Mouse (Mus musculus) c-Kit-negative CD71-positive TER-119-positive erythroid progenitor cells, embryonic 14.5 days (primary cell): ENCODE results near the gene Mrpl38.

ENCODE experiments used
- DNase-seq: peaks from one replicate; pipeline ENCODE4 v3.0.0-alpha.2; 2013; ENCODE audit warnings: low read depth, low spot score

The Mrpl38 gene

DNA sequence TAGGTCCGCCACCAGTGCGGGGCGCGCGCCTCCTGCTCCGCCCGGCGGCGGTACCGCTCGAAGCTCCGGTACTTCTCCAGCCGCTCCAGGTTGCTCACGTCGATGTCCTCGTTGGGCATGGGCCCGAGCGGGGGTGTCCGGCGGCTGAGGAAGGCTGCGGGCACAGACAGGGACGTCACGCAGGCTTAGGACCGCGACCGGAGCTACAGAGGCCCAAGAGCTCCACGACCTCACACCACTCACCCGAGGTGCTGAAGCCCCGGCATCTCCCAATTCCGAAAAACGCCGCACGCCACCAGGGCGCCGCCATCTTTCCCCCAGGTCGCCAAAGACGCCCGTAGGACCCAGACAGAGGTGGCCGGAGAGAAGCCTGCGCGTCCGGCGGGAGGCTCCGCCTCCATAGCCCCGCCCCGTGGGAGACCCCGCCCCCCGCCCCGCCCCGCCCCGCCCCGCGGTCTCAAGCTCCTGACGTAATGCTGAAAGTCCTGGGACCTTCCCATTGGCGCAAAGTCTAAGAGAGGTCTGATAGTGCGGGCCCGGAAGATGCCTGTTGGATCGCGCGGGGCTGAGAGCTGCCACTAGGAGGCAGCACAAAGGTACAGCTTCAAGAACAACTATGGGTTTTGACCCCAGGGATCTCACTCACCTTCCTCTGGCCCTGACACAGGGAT is at the start of gene Mrpl38:
Gene Mrpl38 (minus strand): TSS at position 401 of the 671 bp plus-strand sequence.
- DNase-seq, result peak; percentile 95

DNA sequence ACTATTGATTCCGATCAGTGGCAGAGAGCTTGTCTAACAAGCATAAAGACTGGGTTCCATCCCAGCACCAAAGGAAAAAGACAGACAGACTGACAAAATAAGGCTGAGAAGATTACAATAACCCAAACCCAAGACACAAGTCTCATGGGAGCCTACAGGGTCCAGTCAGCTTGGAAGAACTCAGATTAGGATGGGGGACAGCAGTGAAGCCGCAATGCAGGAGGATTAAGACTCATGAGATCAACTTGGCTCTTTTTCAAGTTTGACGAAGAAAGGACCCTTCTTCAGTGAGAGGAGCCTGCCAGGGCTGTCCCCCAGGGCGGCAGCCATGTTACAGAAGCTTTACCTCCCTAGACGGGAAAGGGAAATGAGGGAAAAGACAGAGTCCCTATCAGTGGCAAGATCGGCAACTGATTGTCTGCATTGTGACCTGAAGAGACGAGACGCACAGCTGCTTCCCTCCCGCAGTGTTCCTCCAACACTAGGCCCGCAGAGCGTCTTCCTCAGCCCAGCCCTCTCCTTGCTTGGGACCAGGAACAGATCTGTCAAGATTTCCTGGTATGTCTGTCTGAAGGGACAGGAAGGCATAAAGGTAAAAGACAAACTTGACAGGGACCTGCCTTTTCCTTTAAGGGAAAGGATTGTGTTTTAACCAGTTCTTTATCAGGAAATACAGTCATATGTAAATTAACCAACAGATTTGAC is 48.7 kb upstream of the Mrpl38 start:
- DNase-seq, result no peak

DNA sequence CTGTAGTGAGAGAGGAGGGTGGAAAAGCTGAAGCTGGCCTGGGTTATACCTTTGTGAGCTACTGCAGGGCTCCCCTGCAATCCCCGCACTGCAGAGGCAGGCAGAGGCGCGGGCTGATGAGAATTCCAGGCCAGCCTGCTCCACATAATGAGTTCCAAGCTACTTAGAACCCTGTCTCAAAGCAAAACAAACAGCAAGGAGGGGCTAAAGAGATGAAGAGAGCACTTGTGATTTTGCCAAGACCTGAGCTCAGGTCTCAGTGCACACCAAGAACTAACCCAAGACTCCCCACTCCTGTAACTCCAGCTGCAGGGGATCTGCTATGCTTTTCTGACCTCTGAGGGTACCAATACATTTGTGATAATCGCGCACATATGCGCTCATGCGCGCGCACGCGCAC is 47.7 kb upstream of the Mrpl38 start:
- no peak for DNase-seq

DNA sequence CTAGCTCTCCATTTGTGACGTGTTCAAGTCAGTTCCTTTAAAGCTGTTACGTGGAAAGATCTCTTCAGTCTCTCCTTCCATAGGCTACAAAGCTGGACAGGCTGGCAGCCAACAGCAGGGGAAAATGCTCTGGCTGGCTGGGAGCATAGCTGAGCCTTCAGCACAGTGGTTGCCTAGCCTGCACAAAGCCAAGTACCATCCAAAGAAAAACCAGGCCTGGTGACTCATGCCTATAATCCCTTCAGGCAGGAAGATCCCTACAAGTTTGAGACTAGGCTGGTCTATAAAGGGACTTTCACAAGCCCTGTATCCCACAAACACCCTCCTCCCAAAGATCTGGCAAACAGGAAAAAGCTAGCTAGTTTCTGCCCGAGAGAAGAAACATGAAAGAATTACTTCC is 47.2 kb upstream of the Mrpl38 start:
- DNase-seq, result no peak

DNA sequence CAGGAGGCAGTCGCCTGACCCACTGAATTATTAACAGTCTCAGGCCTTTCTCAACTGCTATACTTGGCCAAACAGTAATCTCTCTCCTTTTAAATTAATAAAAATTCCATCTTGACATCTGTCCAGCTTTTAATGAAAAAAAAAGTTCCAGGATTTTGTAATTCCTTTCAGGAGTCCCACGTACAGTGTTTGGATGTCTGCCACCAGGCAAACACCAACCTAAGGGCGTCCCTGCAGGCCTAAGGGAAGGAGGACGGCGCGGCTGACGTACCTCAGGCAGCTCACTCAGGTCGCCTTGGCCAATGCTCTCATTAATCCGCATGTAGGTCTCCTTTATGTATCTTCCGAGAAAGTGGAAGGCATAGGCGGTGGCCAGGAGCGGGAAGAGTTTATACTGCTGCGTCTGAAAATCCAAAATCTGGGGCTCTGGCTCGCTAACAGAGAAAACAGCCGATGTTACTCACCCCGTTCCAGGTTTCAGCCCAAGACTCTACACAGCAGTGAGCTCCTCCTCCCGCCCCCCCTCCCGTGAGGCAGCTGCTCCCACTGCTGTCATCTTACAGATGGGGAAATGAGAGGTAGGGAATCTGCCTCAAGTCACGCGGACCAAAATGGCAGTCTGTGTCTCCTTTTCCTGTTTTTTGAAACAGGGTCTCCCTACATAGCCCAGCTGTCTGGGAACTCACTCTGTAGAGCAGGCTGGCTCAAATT is 39.9 kb upstream of the Mrpl38 start:
- no peak for DNase-seq

DNA sequence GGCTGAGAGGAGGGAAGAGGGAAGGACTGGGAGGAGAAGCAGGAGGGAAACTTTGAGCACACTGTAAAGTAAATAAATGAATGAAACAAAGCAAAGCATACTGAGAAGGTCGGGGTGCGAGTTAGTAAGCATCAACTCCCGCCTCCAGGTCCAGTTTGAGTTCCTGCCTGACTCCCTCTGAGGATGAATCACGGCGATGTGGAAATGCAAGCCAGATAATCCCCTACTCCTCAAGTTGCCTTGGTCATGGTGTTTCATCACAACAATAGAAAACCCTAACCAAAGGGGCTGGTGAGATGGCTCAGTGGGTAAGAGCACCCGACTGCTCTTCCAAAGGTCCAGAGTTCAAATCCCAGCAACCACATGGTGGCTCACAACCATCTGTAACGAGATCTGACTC is 37.3 kb upstream of the Mrpl38 start:
- DNase-seq, result no peak

DNA sequence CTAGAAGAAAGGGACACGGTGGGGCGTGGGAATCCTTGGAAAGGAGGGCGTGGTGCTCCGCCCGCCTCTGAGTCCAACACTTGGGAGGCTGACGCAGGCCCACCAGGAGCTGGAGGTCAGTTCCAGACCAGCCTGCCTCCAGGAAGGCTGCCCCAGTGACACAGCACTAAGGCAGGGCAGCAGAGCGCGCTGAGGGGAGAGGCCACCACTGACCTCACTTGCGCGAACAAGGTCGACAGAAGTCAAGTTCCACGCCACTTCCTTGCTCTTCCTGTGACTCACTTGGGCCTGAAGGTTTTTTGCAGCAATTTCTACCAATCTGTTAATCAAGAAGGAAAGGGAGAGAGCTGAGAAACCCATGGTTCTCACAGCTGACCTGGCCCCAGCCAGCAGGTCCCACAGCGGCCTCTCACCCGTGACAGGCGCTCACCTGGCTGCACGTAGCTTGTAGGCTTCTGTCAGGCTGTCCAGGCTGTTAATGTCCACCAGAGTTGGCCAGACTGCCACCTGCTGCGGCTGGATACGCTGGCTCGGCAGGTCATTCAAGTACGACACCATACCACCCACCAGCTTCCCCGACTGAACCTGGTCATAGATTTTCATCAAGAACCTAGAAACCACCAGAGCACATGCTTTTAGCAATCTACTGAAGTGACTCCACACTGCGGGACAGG is 36.2 kb upstream of the Mrpl38 start:
- no peak for DNase-seq

DNA sequence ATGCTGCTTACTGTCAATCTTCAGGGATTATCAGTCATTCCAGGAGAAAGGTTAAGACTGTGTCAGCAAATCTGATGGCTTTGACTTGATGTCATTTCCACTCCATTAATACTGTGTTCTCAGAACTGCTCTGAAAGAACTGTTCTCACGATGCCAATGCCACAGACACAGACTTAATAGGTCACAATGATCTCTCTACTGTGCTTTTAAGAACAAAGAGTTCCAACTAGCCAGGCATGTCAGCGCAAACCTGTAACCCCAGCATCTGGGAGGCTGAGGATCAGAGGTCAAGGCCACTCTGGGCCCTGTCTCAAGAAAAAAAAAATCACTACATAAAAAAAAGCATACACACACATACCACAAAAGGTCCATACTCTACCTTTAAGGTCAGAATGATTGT is 33.3 kb upstream of the Mrpl38 start:
- DNase-seq, result no peak

DNA sequence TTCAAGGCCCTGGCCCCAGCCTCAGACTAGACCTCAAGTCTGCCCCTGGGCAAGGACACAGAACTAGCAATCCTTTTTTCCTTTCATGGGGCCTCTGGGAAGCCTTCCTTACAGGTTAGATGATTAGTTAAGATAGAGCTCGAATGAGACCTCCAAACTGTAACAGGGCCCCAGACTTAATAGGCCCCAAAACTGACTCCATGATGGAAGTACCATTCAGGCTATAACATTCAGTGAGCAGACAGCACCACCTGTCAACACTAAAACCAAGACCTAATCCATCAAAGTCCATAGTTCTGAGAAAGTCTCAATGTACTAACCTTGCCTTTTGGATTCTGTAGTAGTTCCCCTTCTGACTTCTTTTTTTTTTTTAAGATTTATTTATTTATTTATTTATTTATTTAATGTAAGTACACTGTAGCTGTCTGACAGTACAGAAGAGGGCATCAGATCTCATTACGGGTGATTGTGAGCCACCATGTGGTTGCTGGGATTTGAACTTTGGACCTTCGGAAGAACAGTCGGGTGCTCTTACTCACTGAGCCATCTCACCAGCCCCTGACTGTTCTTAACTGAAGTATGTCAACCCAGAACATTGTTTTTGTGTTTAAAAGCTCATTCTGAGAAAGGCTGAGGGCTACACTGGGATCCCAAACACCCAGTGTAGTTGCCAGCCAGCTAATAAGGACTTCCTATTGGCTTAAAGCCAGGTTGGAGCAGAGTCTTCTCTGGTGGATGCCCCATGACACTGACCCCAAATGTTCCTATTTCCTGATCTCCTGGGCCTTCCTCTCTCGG is 31.5 kb upstream of the Mrpl38 start:
- DNase-seq, result no peak

DNA sequence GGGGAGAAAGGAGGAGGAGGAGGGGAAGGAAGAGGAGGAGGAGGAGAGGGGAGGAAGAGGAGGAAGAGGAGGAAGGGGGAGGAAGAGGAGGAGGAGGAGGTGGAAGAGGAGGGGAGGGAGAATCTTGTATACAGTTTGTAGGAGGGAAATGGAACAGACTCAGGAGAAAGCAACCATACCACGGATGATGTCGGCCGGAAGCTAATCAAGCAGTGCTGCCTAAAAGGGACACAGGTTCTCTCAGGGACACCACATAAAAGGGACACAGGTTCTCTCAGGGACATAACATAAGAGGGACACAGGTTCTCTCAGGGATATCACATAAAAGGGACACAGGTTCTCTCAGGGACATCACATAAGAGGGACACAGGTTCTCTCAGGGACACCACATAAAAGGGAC is 30.5 kb upstream of the Mrpl38 start:
- no peak for DNase-seq

DNA sequence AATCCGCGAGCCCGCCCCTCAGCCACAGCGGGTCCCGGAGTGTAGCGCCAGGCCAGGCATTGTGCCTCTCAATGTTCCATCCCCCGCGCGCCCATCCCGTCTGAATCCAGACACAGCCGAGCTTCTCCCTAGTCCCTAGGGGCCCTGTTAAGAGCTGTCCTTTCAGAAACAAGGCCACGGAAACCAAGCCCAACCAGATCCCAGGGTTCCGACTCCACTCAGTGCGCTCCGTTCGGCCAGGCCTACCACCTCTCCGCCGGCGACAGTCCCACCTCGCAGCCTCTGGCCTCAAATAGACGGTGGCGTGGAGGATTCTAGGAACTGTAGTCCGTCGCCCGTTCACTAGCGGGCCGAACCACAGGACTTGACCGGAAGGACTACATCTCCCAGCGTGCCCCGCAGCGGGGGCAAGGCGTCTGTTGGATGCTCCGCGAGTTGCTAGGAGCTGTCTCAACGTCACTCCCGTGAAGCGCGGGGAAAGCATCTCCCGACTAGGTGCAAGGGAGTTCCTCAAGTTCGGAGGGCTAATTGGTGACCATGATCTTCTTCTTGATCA is 29.3 kb upstream of the Mrpl38 start, which contains the start of gene Fbf1:
Gene Fbf1 (minus strand): TSS at position 283 of the 556 bp plus-strand sequence.
- peak; percentile 79 for DNase-seq

DNA sequence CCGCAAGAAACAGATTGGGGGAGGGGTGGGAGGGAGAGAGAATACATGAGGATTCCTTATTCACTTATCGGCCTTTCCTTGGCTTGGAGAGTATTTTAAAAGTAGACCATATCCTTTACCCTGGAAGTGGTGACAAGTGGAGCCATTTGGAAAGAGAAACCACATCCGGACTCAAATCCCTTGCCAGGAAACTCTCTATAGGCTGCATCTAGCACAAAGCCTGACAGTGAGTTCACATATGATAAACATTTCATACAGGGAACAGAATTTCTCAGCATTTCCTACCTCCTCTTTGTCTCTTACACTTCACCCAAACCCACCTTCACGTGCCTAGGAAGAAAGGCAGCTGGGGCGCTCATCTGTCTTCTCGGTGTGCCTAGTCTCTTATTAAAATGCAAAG is 28.6 kb upstream of the Mrpl38 start:
- DNase-seq, result no peak

DNA sequence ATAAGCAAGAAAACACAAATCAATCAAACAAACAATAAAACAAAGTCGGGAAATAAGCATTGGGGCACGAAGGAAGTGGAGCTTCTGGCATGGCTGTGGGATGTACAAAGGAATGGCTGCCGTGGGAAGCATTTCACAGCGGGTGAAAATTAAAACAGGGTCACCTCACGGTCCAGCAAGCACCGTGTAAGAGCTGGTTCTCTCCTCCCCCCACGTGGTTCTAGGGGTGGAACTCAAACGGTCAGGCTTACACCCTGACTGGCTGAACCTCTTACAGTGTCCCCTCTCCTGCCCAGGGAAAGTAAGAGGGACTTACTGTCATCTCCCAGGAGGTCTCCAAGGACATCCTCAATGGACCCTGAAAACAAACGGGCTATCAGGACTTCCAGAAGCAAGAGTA is 24.3 kb upstream of the Mrpl38 start:
- no peak for DNase-seq

DNA sequence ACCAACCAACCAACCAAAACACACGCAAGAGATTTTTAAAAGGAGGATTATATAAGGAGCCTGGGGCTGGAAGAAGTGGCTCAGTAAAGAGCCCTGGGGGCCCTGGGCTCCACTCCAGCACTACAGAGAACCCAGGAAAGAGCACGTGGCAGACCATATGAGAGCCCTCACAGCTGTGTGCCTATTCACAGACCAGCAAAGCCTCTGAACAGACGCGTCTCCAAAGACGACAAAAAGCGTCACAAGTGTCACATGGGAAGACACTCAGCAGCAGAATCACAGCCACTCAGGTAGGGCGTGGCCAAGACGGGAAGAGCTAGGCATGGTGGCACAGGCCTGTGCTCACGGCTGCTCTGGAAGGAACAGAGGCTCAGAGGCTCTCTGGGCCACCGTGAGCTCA is 23.5 kb upstream of the Mrpl38 start:
- DNase-seq, result no peak

DNA sequence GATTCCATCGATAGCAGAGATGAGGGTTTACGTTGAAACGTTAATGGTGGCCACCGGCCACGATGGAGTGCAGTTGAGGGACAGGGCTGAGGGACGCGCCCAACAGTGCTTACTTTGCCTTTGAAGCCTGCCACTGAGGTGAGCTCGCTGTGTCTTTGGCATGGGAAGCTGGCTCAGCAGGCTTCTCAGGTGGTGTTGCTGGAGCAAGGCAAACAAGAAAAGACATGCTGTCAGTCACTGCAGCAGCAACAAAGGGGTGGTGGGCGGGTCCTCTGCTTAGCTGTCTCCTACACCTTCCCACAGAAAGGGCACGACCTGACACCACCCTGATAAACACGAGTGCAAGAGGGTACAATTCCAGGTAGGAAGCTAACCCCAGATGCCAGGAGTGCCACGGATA is 22.6 kb upstream of the Mrpl38 start:
- DNase-seq, result no peak

DNA sequence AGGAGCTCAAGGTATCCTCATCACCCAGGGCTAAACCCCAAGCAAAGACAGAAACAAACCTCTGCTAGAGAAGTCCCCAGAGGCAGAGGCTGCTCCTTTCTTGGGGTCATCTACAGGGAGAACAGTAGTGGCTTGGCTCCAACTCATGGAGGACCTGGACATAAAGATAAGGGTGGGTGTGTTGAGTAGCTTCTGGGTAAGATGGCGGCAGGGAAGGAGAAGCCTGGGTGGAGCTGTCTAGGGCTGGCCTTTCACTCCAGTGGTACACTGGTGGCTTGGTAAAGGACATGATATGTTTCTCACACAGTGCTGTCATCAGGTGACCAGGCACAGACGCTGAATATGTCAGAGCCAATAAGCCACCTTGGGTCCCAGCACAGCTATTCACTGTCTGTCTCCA is 12.3 kb upstream of the Mrpl38 start:
- no peak for DNase-seq

DNA sequence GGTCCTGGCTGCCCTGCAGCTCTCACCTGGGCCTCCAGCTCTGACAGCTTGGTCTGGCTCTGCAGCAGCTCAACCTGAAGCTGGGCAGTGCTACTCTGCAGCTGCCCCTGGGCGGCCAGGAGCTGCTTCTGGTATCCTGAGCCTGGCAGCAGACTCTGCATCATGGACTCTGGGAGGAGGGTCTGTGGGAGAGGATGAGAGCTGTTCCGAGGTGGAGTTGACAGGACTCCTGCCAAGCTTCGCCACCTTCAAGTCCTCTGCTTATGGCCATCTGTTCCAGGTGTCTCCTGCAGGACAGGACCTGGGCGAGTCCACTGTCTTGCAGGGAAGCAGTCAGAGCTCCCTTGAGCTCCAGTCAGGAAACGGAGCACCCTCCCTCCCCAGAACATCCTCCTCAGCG is 10.7 kb upstream of the Mrpl38 start:
- no peak for DNase-seq

DNA sequence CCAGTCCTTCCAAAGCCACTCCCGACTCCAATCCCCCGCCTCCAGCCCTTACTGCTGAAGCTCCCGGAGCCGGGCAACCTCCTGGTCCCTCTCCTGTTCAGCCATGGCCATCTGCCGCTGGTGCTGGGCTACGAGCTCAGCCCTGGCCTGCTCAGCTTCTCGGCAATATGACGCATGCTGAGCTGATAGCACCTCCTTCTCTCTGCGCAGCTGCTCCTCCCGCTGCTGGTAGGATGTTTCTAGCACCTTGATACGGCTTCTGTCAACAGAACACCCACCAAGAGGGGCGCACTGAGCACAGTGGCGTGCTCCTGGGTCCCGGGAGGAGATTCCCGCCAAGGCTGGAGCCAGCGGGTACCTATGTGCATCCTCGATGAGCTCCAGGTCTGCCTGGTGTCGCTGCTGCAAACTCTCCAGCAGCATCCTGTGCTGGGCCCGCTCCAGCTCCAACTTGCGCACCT is 10.1 kb upstream of the Mrpl38 start:
- no peak for DNase-seq

DNA sequence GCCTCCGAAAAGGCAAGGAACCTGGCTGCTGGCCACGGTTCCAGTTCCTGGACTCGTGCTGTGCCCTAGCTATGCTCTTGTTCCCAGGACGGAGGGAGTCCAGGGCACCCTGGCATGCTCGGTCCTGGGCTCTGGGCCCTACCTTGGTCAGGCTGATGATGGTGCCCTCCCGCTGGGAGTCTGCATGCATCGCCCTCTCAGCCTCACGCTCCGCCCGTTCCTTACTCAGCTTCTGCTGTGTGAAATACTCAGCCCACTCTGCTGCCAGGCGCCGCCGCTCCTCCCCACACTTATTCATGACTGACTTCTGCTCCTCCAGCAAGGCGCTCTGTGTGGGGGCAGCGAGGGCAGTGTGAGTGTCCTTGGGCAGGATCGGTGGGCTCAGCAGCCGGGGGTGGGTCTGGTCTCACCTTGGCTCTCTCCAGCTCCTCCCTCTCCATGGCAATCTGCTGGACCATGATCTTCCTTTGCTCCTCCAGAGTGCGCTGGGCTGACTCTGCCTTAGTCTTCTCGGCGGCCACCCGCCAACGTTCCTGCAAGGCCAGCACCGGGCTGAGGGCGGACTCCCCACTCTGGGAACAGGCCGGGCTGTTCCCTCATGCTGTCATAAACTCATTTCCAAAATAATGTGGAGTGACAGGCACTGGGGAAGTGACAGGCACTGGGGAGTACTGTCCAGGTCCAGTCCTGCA is 7.8 kb upstream of the Mrpl38 start:
- DNase-seq, result no peak
